ENCODE assay signal across 18 mouse cellular contexts in genomic region chr5:140615321-140616109, GRCm38 (mm10). TPM values are rescaled to one million over a fixed set of nuclear protein-coding genes. Genes with fewer than 3 reads are reported as not detected.
A peak's percentile ranks its signal among the peaks of the same experiment; 100 is the strongest.
DNase-seq lines count a peak whose midpoint lies in the region; ATAC-seq and TF ChIP-seq lines count a peak whose summit lies in the region.
"Had no signal": no experiment of that assay in that cellular context is flagged by ENCODE, and none has a peak within 500 bp of the region (broad histone marks: within the 10 kb centered on the region; RNA-seq: fewer than 3 reads in every experiment).

No protein-coding gene starts in this region.

- H3K36me3 ChIP-seq in liver, embryonic 11.5 days (ENCODE audit: control insufficient read depth, insufficient read depth, low read length) = peaks cover 4% of the 10 kb centered on the region; the same call in 1 of the 2 replicates
- H3K36me3 ChIP-seq in MEL (ENCODE audit: control insufficient read depth in 1 of 2, insufficient read depth in 2 of 2, low read length in 2 of 2) = peaks cover 0 to 30% of the 10 kb centered on the region in 2 experiments; a peak in 2 of 4 replicates
- no peaks in the 10 kb centered on the region for H3K36me3 ChIP-seq in midbrain, embryonic 16.5 days (ENCODE audit: control insufficient read depth, insufficient read depth, low read length)

- no peak for TF ChIP-seq RAD21 in MEL (IDR thresholded peaks at IDR 0.05; ENCODE audit: low read depth, low read length)

- ATAC-seq in liver, embryonic 11.5 days (replicated peaks; ENCODE audit: low FRiP score) = no peak
- no peak for ATAC-seq in midbrain, embryonic 16.5 days

- no peaks in the 10 kb centered on the region for H3K79me2 ChIP-seq in MEL (ENCODE audit: control insufficient read depth, insufficient read depth, low read length, poor library complexity)

- no peak for TF ChIP-seq CTCF in MEL (IDR thresholded peaks at IDR 0.05 in 2 of 3, conservative IDR thresholded peaks at IDR 0.05 in 1 of 3; ENCODE audit: control insufficient read depth in 1 of 3, insufficient read depth in 1 of 3, low read depth in 2 of 3, low read length in 3 of 3, poor library complexity in 1 of 3, severe bottlenecking in 1 of 3)

- H3K27me3 ChIP-seq in liver, embryonic 11.5 days (replicated peaks; ENCODE audit: control insufficient read depth, insufficient read depth, low read length) = peaks cover 22% of the 10 kb centered on the region
- H3K27me3 ChIP-seq in MEL (ENCODE audit: control insufficient read depth in 1 of 2, insufficient read depth in 2 of 2, low read length in 2 of 2) = no peaks in the 10 kb centered on the region
- H3K27me3 ChIP-seq in midbrain, embryonic 16.5 days (ENCODE audit: control insufficient read depth, insufficient read depth, low read depth, low read length) = no peaks in the 10 kb centered on the region
- H3K27me3 ChIP-seq: embryonic facial prominence, embryonic 15.5 days had no signal

- peaks cover 39% of the 10 kb centered on the region for H3K4me1 ChIP-seq in liver, embryonic 11.5 days (replicated peaks; ENCODE audit: control insufficient read depth, insufficient read depth, low read length)
- H3K4me1 ChIP-seq in MEL (ENCODE audit: control insufficient read depth in 1 of 2, insufficient read depth in 2 of 2, low read length in 2 of 2) = peaks cover 8 to 37% of the 10 kb centered on the region in 2 experiments
- peaks cover 20% of the 10 kb centered on the region for H3K4me1 ChIP-seq in midbrain, embryonic 16.5 days (ENCODE audit: control insufficient read depth, insufficient read depth, low read length)

- DNase-seq in liver, embryonic 11.5 days (ENCODE audit: low spot score) = no peak
- DNase-seq in liver = no peak
- DNase-seq in MEL (ENCODE audit: low read depth, low spot score) = peak; percentile 47
- peak; percentile 70 for DNase-seq in induced T-regulatory cell, adult 2 months (ENCODE audit: low read depth)
- DNase-seq in adrenal gland, postnatal 4 days (ENCODE audit: low spot score in 2 of 2) = no peak
- no peak for DNase-seq in adipocyte (ENCODE audit: low spot score)
- DNase-seq: adrenal gland, postnatal 36 days; cerebellum, adult 18-20 months; kidney, adult 8-10 months; kidney, postnatal 4 days; right cerebral cortex, postnatal 14 days had no signal

- H3K4me3 ChIP-seq in liver, embryonic 11.5 days (ENCODE audit: low read depth, low read length) = no peak overlapping the region
- H3K4me3 ChIP-seq in MEL (ENCODE audit: control insufficient read depth in 1 of 2, insufficient read depth in 1 of 2, low read depth in 2 of 2, low read length in 2 of 2) = no peak overlapping the region
- no peak overlapping the region for H3K4me3 ChIP-seq in midbrain, embryonic 16.5 days (ENCODE audit: low read depth, low read length)
- H3K4me3 ChIP-seq: embryonic facial prominence, embryonic 15.5 days; hindbrain, embryonic 10.5 days had no signal

- WGBS in liver, embryonic 11.5 days = 70% methylated on average over 9 of the region's 10 CpGs
- WGBS in midbrain, embryonic 16.5 days = 72% methylated on average over 9 of the region's 10 CpGs

- no peak overlapping the region for H3K9ac ChIP-seq in liver, embryonic 11.5 days (ENCODE audit: low read depth, low read length)
- no peak overlapping the region for H3K9ac ChIP-seq in MEL (ENCODE audit: control insufficient read depth, low read depth, low read length, poor library complexity, severe bottlenecking)
- no peak overlapping the region for H3K9ac ChIP-seq in midbrain, embryonic 16.5 days (ENCODE audit: low read depth, low read length)
- H3K9ac ChIP-seq: embryonic facial prominence, embryonic 15.5 days had no signal

- no peaks in the 10 kb centered on the region for H3K9me3 ChIP-seq in liver, embryonic 11.5 days (ENCODE audit: control insufficient read depth, low read length)
- H3K9me3 ChIP-seq in MEL (replicated peaks; ENCODE audit: insufficient read depth, low read length) = no peaks in the 10 kb centered on the region
- no peaks in the 10 kb centered on the region for H3K9me3 ChIP-seq in midbrain, embryonic 16.5 days (replicated peaks; ENCODE audit: control insufficient read depth, low read length, poor library complexity, severe bottlenecking)
- H3K9me3 ChIP-seq: embryonic facial prominence, embryonic 15.5 days; hindbrain, embryonic 10.5 days had no signal

- H3K4me2 ChIP-seq in liver, embryonic 11.5 days = peak overlapping the region; percentile 41
- no peak overlapping the region for H3K4me2 ChIP-seq in midbrain, embryonic 16.5 days (ENCODE audit: low read length)
- H3K4me2 ChIP-seq: embryonic facial prominence, embryonic 15.5 days had no signal

- no peak for TF ChIP-seq EP300 in MEL (IDR thresholded peaks at IDR 0.05; ENCODE audit: low read depth in 1 of 2, low read length in 2 of 2)

- TF ChIP-seq POLR2A in MEL (IDR thresholded peaks at IDR 0.05; ENCODE audit: control insufficient read depth in 1 of 2, insufficient read depth in 1 of 2, low read depth in 1 of 2, low read length in 2 of 2, poor library complexity in 1 of 2) = no peak

- H3K27ac ChIP-seq in liver, embryonic 11.5 days (ENCODE audit: low read depth, low read length) = peak overlapping the region; percentile 4; the same call in 1 of the 2 replicates
- H3K27ac ChIP-seq in MEL (ENCODE audit: control insufficient read depth, low read depth, low read length) = peak overlapping the region; percentile 52
- H3K27ac ChIP-seq in midbrain, embryonic 16.5 days (ENCODE audit: low read length) = 0 out of 2 replicates have a peak overlapping the region, but pooled peaks have one; percentile 4

TF ChIP-seq in MEL, 35 proteins besides CTCF, POLR2A, EP300 and RAD21:
- TF ChIP-seq JUND (IDR thresholded peaks at IDR 0.05; ENCODE audit: low read depth, low read length) (no peak), MXI1 (IDR thresholded peaks at IDR 0.05; ENCODE audit: low read depth, low read length) (no peak), ZNF384 (IDR thresholded peaks at IDR 0.05; ENCODE audit: low read depth, low read length) (peak; percentile 90), MYC (IDR thresholded peaks at IDR 0.05; ENCODE audit: low read depth, low read length) (no peak)

RNA-seq across cellular contexts. Expression of gene Lfng, which starts 8.4 kb away (rescaled TPM):
- 10.6 and 11.0 TPM in 2 replicates for polyA plus RNA-seq in liver, embryonic 11.5 days (2014; fragmentation: Nextera tagmentation; extraction: Ambion mirVana)
- 8.6 and 14.1 TPM in 2 replicates for total RNA-seq in MEL (2012; rRNA removed)
- 10 to 100 TPM in 1 of 2 experiments, not detected in 1; 11.2 TPM for polyA plus RNA-seq in MEL (2012; ENCODE audit: insufficient read depth in 1 of 2, insufficient read length in 2 of 2, low read depth in 1 of 2, low replicate concordance in 2 of 2, missing spikeins in 1 of 2)
- 18.4 and 23.1 TPM in 2 replicates for polyA plus RNA-seq in midbrain, embryonic 16.5 days (2015; fragmentation: Nextera tagmentation; extraction: Ambion mirVana)
- total RNA-seq in adrenal gland, postnatal 4 days (2021) = 10 to 100 TPM; 23.5 to 24.4 TPM

RNA-seq across cellular contexts. Expression of gene Ttyh3, which starts 33.3 kb away (rescaled TPM):
- polyA plus RNA-seq in liver, embryonic 11.5 days (2014; fragmentation: Nextera tagmentation; extraction: Ambion mirVana) = 24.3 and 26.5 TPM in 2 replicates
- 4.6 and 5.9 TPM in 2 replicates for total RNA-seq in MEL (2012; rRNA removed)
- polyA plus RNA-seq in MEL (2012; ENCODE audit: insufficient read depth in 1 of 2, insufficient read length in 2 of 2, low read depth in 1 of 2, low replicate concordance in 2 of 2, missing spikeins in 1 of 2) = 10 to 100 TPM in 1 of 2 experiments, not detected in 1; 35.7 TPM
- polyA plus RNA-seq in midbrain, embryonic 16.5 days (2015; fragmentation: Nextera tagmentation; extraction: Ambion mirVana) = 56.0 and 61.5 TPM in 2 replicates
- total RNA-seq in adrenal gland, postnatal 4 days (2021) = 100 to 1,000 TPM; 199 to 212 TPM

RNA-seq across cellular contexts. Expression of gene Grifin, which starts 50.6 kb away (rescaled TPM):
- 1.8 and 2.6 TPM in 2 replicates for polyA plus RNA-seq in liver, embryonic 11.5 days (2014; fragmentation: Nextera tagmentation; extraction: Ambion mirVana)
- not detected in 2 replicates for total RNA-seq in MEL (2012; rRNA removed)
- under 1 TPM in 1 of 2 experiments, not detected in 1; 0.32 TPM for polyA plus RNA-seq in MEL (2012; ENCODE audit: insufficient read depth in 1 of 2, insufficient read length in 2 of 2, low read depth in 1 of 2, low replicate concordance in 2 of 2, missing spikeins in 1 of 2)
- polyA plus RNA-seq in midbrain, embryonic 16.5 days (2015; fragmentation: Nextera tagmentation; extraction: Ambion mirVana) = 0.43 TPM in 1 of 2 replicates, not detected in the other
- total RNA-seq in adrenal gland, postnatal 4 days (2021) = not detected
- total RNA-seq: adrenal gland, postnatal 36 days; gastrocnemius, postnatal 4 days had no signal
- polyA plus RNA-seq: embryonic facial prominence, embryonic 15.5 days; heart, embryonic 14.5 days; hindbrain, embryonic 10.5 days; limb, embryonic 11.5 days; lung, embryonic 16.5 days had no signal

Comparison
In these comparisons a context has a peak if more than half of its experiments do, and no peak if none do; other contexts are left out.
1. DNase-seq: peak in MEL (single experiment) and induced T-regulatory cell, adult 2 months (single experiment); none in liver, embryonic 11.5 days (single experiment), liver (single experiment), adrenal gland, postnatal 4 days (0 of 2) and adipocyte (single experiment).
2. Peak in every context shown above with its lines, with median percentiles within 50 percentile points of each other: H3K27ac ChIP-seq.